Mouse (Mus musculus) midbrain, embryonic 12.5 days (tissue): ENCODE data around the gene Krt31. TPM values are rescaled to one million over a fixed set of nuclear protein-coding genes. Genes with fewer than 3 reads are reported as not detected.

Experiments
- polyA plus RNA-seq: library from polyadenylated mRNA; unstranded; fragments of >200 nt; fragmentation: Nextera tagmentation; extraction: Ambion mirVana; gene quantifications from 2 replicates; pipeline ENCODE4 v1.2.1, GENCODE M21; 2016

The Krt31 gene
- polyA plus RNA-seq, 1 experiment from 2014 or later: not detected

Other genes with a start within 250 kb of the Krt31 start
- not detected in 2 replicates for gene Gm11554, start 246.1 kb downstream of the Krt31 start, polyA plus RNA-seq
- not detected in 2 replicates for gene Krtap4-13, start 240.7 kb downstream of the Krt31 start, polyA plus RNA-seq
- gene Gm11564, start 234.9 kb downstream of the Krt31 start, polyA plus RNA-seq: not detected in 2 replicates
- not detected in 2 replicates for gene 2300003K06Rik, start 212.5 kb downstream of the Krt31 start, polyA plus RNA-seq
- not detected in 2 replicates for gene Krtap4-16, start 198.9 kb downstream of the Krt31 start, polyA plus RNA-seq
- gene Gm11568, start 192.6 kb downstream of the Krt31 start, polyA plus RNA-seq: not detected in 2 replicates
- not detected in 2 replicates for gene Gm11559, start 186.1 kb downstream of the Krt31 start, polyA plus RNA-seq
- not detected in 2 replicates for gene Krtap9-1, start 177.2 kb downstream of the Krt31 start, polyA plus RNA-seq
- gene Gm11567, start 171.4 kb downstream of the Krt31 start, polyA plus RNA-seq: not detected in 2 replicates
- not detected in 2 replicates for gene Krtap31-1, start 142.6 kb downstream of the Krt31 start, polyA plus RNA-seq
- not detected in 2 replicates for gene Gm11565, start 135.8 kb downstream of the Krt31 start, polyA plus RNA-seq
- not detected in 2 replicates for gene Krtap31-2, start 114.3 kb downstream of the Krt31 start, polyA plus RNA-seq
- gene Krtap9-5, start 102.1 kb downstream of the Krt31 start, polyA plus RNA-seq: not detected in 2 replicates
- gene Krtap29-1, start 71.5 kb downstream of the Krt31 start, polyA plus RNA-seq: not detected in 2 replicates
- gene Krtap16-1, start 64.0 kb downstream of the Krt31 start, polyA plus RNA-seq: not detected in 2 replicates
- gene Krtap17-1, start 56.6 kb downstream of the Krt31 start, polyA plus RNA-seq: not detected in 2 replicates
- gene Krt33a, start 34.3 kb downstream of the Krt31 start, polyA plus RNA-seq: not detected in 2 replicates
- gene Krt33b, start 20.7 kb downstream of the Krt31 start, polyA plus RNA-seq: not detected in 2 replicates
- gene Krt34, start 9.0 kb downstream of the Krt31 start, polyA plus RNA-seq: not detected in 2 replicates
- gene Krt32, start 37.7 kb upstream of the Krt31 start, polyA plus RNA-seq: not detected in 2 replicates
- not detected in 2 replicates for gene Krt35, start 45.7 kb upstream of the Krt31 start, polyA plus RNA-seq
- gene Krt36, start 55.1 kb upstream of the Krt31 start, polyA plus RNA-seq: not detected in 2 replicates
- not detected in 2 replicates for gene Krt13, start 71.0 kb upstream of the Krt31 start, polyA plus RNA-seq
- gene Krt15, start 85.4 kb upstream of the Krt31 start, polyA plus RNA-seq: 5.9 and 7.8 TPM in 2 replicates
- 3.7 and 5.4 TPM in 2 replicates for gene Krt19, start 98.1 kb upstream of the Krt31 start, polyA plus RNA-seq
- gene Krt9, start 142.7 kb upstream of the Krt31 start, polyA plus RNA-seq: not detected in 2 replicates
- gene Krt14, start 157.0 kb upstream of the Krt31 start, polyA plus RNA-seq: 4.5 and 5.5 TPM in 2 replicates
- not detected in 2 replicates for gene Krt16, start 198.4 kb upstream of the Krt31 start, polyA plus RNA-seq
- 0.56 and 1.1 TPM in 2 replicates for gene Krt17, start 210.5 kb upstream of the Krt31 start, polyA plus RNA-seq
- not detected in 2 replicates for gene Krt42, start 219.3 kb upstream of the Krt31 start, polyA plus RNA-seq